Mouse (Mus musculus) right cerebral cortex, adult 2 months (tissue): ENCODE data around the gene Gm13178.
A peak's percentile ranks its signal among the peaks of the same experiment; 100 is the strongest.

Source experiments
- DNase-seq, 2 experiments: peaks; one replicate each; pipeline ENCODE4 v3.0.0; 2021 to 2022; ENCODE audit warnings: low spot score in 2 of 2

Gene Gm13178

GRCm38 (mm10) chr4:144721304-144721703, at the start of gene Gm13178:
Gm13178 (minus strand) TSS chr4:144721404.
- no peak for DNase-seq

- DNase-seq, result peak; percentile 54 to 66
Measured at GRCm38 (mm10) chr4:144765722-144766121, 44.5 kb upstream of the Gm13178 start.

GRCm38 (mm10) chr4:144749139-144749538, 27.9 kb upstream of the Gm13178 start:
- DNase-seq, result no peak

- DNase-seq, result no peak
Measured at GRCm38 (mm10) chr4:144719691-144720090, 1.5 kb downstream of the Gm13178 start.

- no peak for DNase-seq
Measured at GRCm38 (mm10) chr4:144718288-144718687, 2.9 kb downstream of the Gm13178 start.

- no peak for DNase-seq
Measured at GRCm38 (mm10) chr4:144686268-144686667, 34.9 kb downstream of the Gm13178 start, which contains the start of gene Gm436. Gm436 (minus strand) TSS chr4:144686368.
